Mouse (Mus musculus): ENCODE results near the gene Usp17le. TPM values are rescaled to one million over a fixed set of nuclear protein-coding genes. Genes with fewer than 3 reads are reported as not detected.

Gene Usp17le
- total RNA-seq (2023) = not detected

GRCm38 (mm10) chr7:104777370-104777769 lies at the start of gene Usp17le:
Usp17le (minus strand) TSS chr7:104777470.

Other genes with a start within 250 kb of the Usp17le start
- not detected for gene Olfr651, start 227.3 kb downstream of the Usp17le start, total RNA-seq (2023)
- not detected for gene Olfr652, start 216.6 kb downstream of the Usp17le start, total RNA-seq (2023)
- gene Olfr653, start 200.2 kb downstream of the Usp17le start, total RNA-seq (2023) = not detected
- not detected for gene Olfr654, start 190.4 kb downstream of the Usp17le start, total RNA-seq (2023)
- gene Olfr655, start 175.7 kb downstream of the Usp17le start, total RNA-seq (2023) = not detected
- not detected for gene Olfr656, start 163.5 kb downstream of the Usp17le start, total RNA-seq (2023)
- not detected for gene Olfr657, start 152.7 kb downstream of the Usp17le start, total RNA-seq (2023)
- not detected for gene Olfr658, start 130.2 kb downstream of the Usp17le start, total RNA-seq (2023)
- gene Olfr659, start 110.7 kb downstream of the Usp17le start, total RNA-seq (2023) = not detected
- gene Olfr661, start 91.0 kb downstream of the Usp17le start, total RNA-seq (2023) = not detected
- not detected for gene Usp17lb, start 65.1 kb upstream of the Usp17le start, total RNA-seq (2023)
- not detected for gene Usp17la, start 79.5 kb upstream of the Usp17le start, total RNA-seq (2023)
- not detected for gene Olfr665, start 100.6 kb upstream of the Usp17le start, total RNA-seq (2023)
- gene Olfr666, start 118.5 kb upstream of the Usp17le start, total RNA-seq (2023) = not detected
- gene Olfr667, start 144.0 kb upstream of the Usp17le start, total RNA-seq (2023) = not detected
- gene Olfr668, start 150.6 kb upstream of the Usp17le start, total RNA-seq (2023) = not detected
- gene Olfr669, start 156.8 kb upstream of the Usp17le start, total RNA-seq (2023) = not detected
- not detected for gene Olfr670, start 185.2 kb upstream of the Usp17le start, total RNA-seq (2023)
- not detected for gene Olfr671, start 201.7 kb upstream of the Usp17le start, total RNA-seq (2023)
- not detected for gene Olfr672, start 224.6 kb upstream of the Usp17le start, total RNA-seq (2023)

Data from monocyte, adult 59 days (primary cell).